Mouse (Mus musculus): ENCODE data around the gene Olfr221. TPM values are rescaled to one million over a fixed set of nuclear protein-coding genes. Genes with fewer than 3 reads are reported as not detected.
"Not testable (repeated sequence)": the region's sequence is repeated elsewhere in the genome, so short reads cannot be mapped to it uniquely, and the experiment has no call there.

The Olfr221 gene
- not detected for total RNA-seq (2021)

GRCm38 (mm10) chr14:52042359-52042758, at the start of gene Olfr221:
Gene Olfr221 (minus strand): TSS chr14:52042459.
- intact Hi-C loops (cut with DNase I); DNase-seq (ENCODE audit: low spot score in 2 of 2): not testable (repeated sequence)

- DNase-seq (ENCODE audit: low spot score in 2 of 2) = no peak
Measured at GRCm38 (mm10) chr14:52083083-52083482, 40.8 kb upstream of the Olfr221 start.

GRCm38 (mm10) chr14:52071599-52072137, 29.4 kb upstream of the Olfr221 start:
- DNase-seq (ENCODE audit: low spot score in 2 of 2) = no peak
- intact Hi-C loops (cut with DNase I) = loop anchor here (5.0 kb wide), 1 partner anchor 91 kb away; no protein-coding TSS in a partner anchor

More at GRCm38 (mm10) chr14:52083083-52083482, 40.8 kb upstream of the Olfr221 start:
- intact Hi-C loops (cut with DNase I) = no loop called here

- DNase-seq (ENCODE audit: low spot score in 2 of 2) = no peak
- intact Hi-C loops (cut with DNase I) = no loop called here
Measured at GRCm38 (mm10) chr14:52066135-52066534, 23.9 kb upstream of the Olfr221 start.

- intact Hi-C loops (cut with DNase I) = no loop called here
- no peak for DNase-seq (ENCODE audit: low spot score in 2 of 2)
Measured at GRCm38 (mm10) chr14:52061798-52062197, 19.5 kb upstream of the Olfr221 start.

- intact Hi-C loops (cut with DNase I) = no loop called here
Measured at GRCm38 (mm10) chr14:52060800-52061199, 18.5 kb upstream of the Olfr221 start.

GRCm38 (mm10) chr14:52059982-52060381, 17.7 kb upstream of the Olfr221 start:
- DNase-seq (ENCODE audit: low spot score in 2 of 2) = no peak
- intact Hi-C loops (cut with DNase I) = no loop called here

More at GRCm38 (mm10) chr14:52060800-52061199, 18.5 kb upstream of the Olfr221 start:
- peak in 1 of 2 experiments; percentile 26 for DNase-seq (ENCODE audit: low spot score in 2 of 2)

- DNase-seq (ENCODE audit: low spot score in 2 of 2); intact Hi-C loops (cut with DNase I): not testable (repeated sequence)
Measured at GRCm38 (mm10) chr14:52052720-52053119, 10.5 kb upstream of the Olfr221 start.

- intact Hi-C loops (cut with DNase I) = no loop called here
Measured at GRCm38 (mm10) chr14:52045966-52046565, 3.8 kb upstream of the Olfr221 start.

GRCm38 (mm10) chr14:52044901-52045678, 2.8 kb upstream of the Olfr221 start:
- DNase-seq (ENCODE audit: low spot score in 2 of 2) = peak in 1 of 2 experiments; percentile 14
- intact Hi-C loops (cut with DNase I) = no loop called here

More at GRCm38 (mm10) chr14:52045966-52046565, 3.8 kb upstream of the Olfr221 start:
- no peak for DNase-seq (ENCODE audit: low spot score in 2 of 2)

- peak in 1 of 2 experiments; percentile 46 for DNase-seq (ENCODE audit: low spot score in 2 of 2)
- intact Hi-C loops (cut with DNase I) = no loop called here
Measured at GRCm38 (mm10) chr14:52043446-52043845, 1.2 kb upstream of the Olfr221 start.

GRCm38 (mm10) chr14:52039332-52039731, 2.9 kb downstream of the Olfr221 start:
- DNase-seq (ENCODE audit: low spot score in 2 of 2) = no peak
- intact Hi-C loops (cut with DNase I) = no loop called here

- no peak for DNase-seq (ENCODE audit: low spot score in 2 of 2)
- intact Hi-C loops (cut with DNase I) = no loop called here
Measured at GRCm38 (mm10) chr14:52035926-52036325, 6.3 kb downstream of the Olfr221 start.

- intact Hi-C loops (cut with DNase I) = no loop called here
Measured at GRCm38 (mm10) chr14:52026342-52026741, 15.9 kb downstream of the Olfr221 start.

GRCm38 (mm10) chr14:52024133-52024532, 18.1 kb downstream of the Olfr221 start:
- intact Hi-C loops (cut with DNase I) = loop anchor here (5.0 kb wide), 2 partner anchors 122 to 142 kb away; partner anchors contain the start of gene Mettl17
- no peak for DNase-seq (ENCODE audit: low spot score in 2 of 2)

More at GRCm38 (mm10) chr14:52026342-52026741, 15.9 kb downstream of the Olfr221 start:
- no peak for DNase-seq (ENCODE audit: low spot score in 2 of 2)

GRCm38 (mm10) chr14:52022709-52023459, 19.4 kb downstream of the Olfr221 start:
- intact Hi-C loops (cut with DNase I) = loop anchor here (5.0 kb wide), 2 partner anchors 121 to 141 kb away; partner anchors contain the start of gene Mettl17
- peak; percentile 78 to 86 for DNase-seq (ENCODE audit: low spot score in 2 of 2)

GRCm38 (mm10) chr14:52022244-52022708, 20.0 kb downstream of the Olfr221 start:
- intact Hi-C loops (cut with DNase I) = loop anchor here (5.0 kb wide), 2 partner anchors 120 to 140 kb away; partner anchors contain the start of gene Mettl17
- DNase-seq (ENCODE audit: low spot score in 2 of 2) = no peak

GRCm38 (mm10) chr14:52021568-52022212, 20.6 kb downstream of the Olfr221 start:
- DNase-seq (ENCODE audit: low spot score in 2 of 2) = no peak
- intact Hi-C loops (cut with DNase I) = loop anchor here (2.0 to 5.0 kb wide), 3 partner anchors 83 to 139 kb away; partner anchors contain the start of genes Hnrnpc and Mettl17

- DNase-seq (ENCODE audit: low spot score in 2 of 2) = no peak
- intact Hi-C loops (cut with DNase I) = loop anchor here (2.0 to 5.0 kb wide), 3 partner anchors 84 to 139 kb away; partner anchors contain the start of genes Hnrnpc and Mettl17
Measured at GRCm38 (mm10) chr14:52021138-52021529, 21.1 kb downstream of the Olfr221 start.
